Mouse (Mus musculus) gastrocnemius, adult 8-10 months (tissue): ENCODE data around the gene Sec1. TPM values are rescaled to one million over a fixed set of nuclear protein-coding genes. Genes with fewer than 3 reads are reported as not detected.
A peak's percentile ranks its signal among the peaks of the same experiment; 100 is the strongest.

ENCODE experiments used
- DNase-seq, 2 experiments: peaks; one replicate each; pipeline ENCODE4 v3.0.0; 2022; ENCODE audit warnings: low spot score in 2 of 2
- total RNA-seq, 4 experiments: library from RNA; stranded (reverse); gene quantifications; 2 replicates each; pipeline ENCODE4 v1.2.4; 2022

The Sec1 gene
- total RNA-seq, 4 experiments from 2014 or later: 0.12 to 0.18 (median 0.16) TPM; not detected in 1

DNA sequence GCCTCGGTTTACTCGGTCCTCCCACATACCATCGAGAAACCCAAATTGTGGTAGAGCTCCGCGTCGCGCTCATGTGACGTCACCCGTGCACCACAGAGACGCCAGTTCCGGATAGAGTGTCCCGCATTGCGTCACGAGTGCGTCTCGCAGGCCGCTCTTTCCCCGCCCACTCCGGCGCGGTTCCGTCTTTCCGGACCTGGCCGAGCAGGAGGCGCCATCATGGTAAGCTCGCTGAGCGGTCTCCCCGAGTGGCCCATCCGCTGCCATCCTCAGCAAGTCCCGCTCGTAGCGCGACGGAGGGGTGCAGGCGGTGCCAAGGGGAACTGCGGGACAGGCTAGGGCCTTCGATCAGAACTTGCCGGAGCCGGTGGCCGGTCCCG is 23.7 kb upstream of the Sec1 start, which contains the start of gene Sphk2:
Gene Sphk2, minus strand, starts transcription at position 85 of the 380 bp plus-strand sequence.
- DNase-seq: peak; percentile 97 to 98

DNA sequence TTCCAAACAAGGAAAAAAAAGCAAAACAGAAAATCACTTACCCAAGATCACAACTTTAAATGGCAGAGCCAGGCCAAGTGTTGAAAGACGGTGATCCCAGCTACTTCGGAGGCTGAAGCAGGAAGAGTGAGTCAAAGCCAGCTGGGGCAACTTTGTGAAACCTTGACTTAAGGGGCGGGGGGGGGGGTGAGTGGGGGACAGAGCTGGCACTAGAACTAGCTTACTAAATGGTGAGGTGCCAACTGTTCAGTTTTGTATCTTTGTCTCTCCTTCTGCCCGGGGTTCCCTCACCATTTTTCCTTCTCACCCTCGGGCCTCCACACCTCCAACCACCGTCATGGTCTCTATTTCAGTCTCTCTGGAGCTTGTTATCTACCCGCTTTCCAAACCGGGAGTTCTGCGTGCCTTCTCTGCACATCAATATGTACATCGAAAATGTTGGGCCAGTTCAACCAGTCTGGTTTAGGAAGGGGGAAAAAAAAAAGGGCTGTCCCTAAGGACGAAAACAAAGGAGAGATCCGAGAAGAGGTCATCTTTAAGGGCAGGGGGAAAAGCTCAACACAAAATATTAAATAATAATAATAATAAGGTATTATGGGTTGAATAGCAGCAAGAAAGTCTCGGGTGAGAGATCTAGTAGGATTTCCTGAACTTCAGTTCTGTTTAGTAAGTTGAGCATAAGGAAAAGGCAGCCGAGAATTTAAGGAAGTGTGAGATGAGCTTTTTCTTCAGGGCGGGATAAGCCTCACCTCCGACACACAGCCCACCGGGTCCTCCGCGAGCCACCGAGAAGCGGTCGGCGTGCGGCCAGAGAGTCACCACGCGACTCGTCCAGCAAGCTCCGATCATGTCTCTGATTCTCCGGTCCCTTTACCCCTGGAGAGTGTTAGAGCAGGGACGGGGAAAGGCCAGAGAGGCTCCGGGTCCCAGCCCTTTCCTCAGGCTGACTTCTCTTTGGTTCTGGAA is 23.0 kb upstream of the Sec1 start:
- no peak for DNase-seq

DNA sequence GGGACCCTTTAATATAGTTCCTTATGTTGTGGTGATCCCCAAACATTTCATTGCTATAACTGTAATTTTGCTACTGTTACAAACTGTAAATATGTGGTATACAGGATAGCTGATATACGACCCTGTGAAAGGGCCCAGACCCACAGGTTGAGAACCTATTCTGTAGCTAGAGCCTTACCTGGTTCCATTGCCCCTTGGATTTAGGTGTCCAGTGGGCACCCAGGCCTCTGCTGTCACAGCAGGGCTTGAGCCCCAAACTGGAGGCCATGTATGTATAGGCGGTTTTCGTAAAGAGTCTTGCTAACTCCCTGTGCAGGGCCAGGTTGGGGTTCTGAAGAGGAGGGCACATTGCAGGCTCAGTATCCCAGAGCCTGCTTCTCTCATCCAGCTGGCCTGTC is 22.3 kb upstream of the Sec1 start:
- DNase-seq: no peak

DNA sequence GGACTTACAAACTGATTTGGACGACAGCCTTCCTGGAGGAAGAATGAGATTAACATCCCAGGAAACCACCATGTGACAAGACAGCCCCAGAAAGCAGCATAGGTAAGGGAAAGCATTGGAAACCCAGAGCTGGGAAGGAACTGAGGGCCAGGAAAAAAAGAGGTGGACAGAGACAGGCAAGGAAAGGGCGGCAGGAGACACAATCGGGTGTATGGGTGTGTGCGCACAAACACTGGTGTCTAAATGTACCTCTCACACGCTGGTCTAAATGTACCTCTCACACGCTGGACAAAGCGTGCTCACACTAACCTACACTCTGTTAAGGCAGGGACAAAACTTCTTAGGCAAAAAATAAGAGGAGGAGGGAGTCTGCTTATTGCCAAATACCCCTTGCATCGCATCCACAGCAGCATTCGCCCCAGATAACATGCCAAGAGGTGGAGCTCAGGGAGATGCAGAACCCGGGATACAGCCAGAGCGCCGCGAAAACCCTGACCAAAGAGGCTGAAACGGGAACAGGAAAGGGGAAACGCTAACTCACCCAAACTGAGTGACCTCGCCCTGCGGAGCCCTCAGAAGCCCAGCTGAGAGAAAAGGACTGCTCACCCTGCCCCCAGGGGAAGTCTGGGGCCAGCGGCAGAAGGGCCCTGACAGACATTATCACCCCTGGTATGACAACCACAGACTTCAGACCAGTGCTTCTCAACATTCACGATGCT is 21.7 kb upstream of the Sec1 start:
- no peak for DNase-seq

DNA sequence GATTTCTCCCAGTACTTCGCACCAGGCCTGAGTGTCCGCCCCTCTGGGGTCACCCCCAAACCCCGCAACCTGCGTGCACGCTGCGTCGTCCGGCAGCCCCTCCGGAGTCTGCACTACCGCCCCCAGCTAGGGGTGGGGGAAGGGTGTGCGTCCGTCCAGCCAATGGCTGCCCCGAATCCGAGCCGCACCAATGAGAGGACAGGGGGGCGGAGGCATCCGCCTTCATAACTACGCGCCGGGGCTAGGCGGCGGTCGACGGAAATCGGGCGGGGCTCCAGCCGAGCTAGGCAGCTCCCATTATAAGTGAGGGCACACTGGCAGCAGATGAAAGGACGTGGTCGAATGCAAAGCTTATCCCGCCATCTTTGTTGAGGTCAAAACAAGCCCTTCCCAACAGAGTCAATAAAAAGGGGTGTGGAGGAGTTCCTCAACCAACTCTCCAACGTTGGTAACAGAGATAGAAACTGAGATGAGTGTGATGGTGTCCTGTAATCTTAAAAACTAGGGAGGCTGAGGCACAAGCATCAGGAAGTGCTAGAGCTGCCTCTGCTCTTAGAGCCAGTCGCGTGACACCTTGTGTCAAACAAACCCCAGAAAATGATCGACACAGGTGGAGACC is 21.0 kb upstream of the Sec1 start, which contains the start of gene Rpl18:
Gene Rpl18, plus strand, starts transcription at position 368 of the 619 bp plus-strand sequence.
- DNase-seq: peak; percentile 94 to 98

DNA sequence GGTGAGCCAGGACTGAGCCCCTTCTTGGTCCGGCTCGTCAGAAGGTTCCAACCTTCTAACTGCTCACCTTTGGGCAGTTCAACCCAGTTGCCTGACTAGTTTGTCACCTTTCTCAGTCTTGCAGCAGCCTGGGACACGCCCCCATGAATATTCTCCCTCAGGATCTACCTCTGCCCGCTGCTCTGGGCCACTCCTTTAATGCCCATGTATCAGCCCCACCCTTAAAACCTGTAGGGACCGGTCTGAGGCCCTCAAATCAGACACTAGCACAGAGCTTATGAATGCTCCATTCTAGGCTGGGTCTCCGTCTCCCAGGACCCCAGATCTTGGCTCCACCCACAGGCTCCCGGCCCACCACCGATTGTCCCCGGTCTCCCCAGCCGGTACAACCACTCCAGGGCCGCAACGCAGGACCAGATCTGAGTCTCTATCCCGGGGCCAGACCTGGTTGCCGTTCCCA is 20.5 kb upstream of the Sec1 start:
- no peak for DNase-seq

DNA sequence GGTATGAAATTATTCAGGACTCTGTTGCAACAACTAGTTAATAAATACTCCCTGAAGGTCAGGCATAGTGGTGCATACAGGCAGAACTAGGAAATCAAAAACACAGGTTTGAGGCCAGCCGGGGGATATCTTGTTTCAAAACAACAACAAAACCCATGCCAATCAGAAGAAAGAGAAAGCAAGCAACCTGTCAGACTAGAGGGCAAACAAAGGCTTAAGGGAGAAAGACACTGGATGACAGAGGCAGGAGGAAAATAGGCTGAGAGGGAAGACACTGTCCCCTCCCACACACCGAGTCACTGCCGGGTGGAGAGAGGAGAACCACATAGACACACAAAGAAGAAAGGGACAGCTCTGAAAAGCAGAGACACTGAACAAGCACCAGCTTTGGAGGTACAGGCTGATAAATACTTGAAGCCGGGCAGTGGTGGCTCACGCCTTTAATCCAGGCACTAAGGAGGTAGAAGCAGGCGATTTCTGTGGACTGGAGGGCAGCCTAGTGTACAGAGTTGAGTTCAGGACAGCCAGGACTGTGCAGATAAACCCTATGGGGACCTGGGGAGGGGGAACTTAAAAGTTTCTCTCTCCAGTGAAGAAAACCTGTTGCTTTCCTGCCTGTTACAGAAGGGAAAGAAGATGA is 19.8 kb upstream of the Sec1 start:
- no peak for DNase-seq

DNA sequence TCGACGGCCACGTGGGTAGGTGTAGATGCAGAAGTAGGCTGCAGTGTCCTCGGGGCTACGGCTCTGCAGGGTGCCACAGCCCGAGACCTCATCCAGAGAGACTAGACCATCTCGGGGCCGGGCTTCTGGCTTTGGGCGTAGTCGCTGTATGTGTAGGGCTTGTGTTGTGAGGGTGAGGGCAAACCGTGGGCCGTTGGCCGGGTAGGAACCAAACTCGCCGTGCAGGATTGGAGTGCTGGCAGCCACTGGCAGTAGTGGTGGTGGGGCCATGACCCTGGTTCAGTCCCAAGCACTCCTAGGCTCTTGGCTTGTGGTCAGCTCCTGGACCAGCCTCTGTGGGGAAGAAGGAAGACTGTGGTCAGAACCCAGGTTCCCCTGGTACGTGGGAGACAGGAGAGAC is 19.2 kb upstream of the Sec1 start:
- DNase-seq: no peak

DNA sequence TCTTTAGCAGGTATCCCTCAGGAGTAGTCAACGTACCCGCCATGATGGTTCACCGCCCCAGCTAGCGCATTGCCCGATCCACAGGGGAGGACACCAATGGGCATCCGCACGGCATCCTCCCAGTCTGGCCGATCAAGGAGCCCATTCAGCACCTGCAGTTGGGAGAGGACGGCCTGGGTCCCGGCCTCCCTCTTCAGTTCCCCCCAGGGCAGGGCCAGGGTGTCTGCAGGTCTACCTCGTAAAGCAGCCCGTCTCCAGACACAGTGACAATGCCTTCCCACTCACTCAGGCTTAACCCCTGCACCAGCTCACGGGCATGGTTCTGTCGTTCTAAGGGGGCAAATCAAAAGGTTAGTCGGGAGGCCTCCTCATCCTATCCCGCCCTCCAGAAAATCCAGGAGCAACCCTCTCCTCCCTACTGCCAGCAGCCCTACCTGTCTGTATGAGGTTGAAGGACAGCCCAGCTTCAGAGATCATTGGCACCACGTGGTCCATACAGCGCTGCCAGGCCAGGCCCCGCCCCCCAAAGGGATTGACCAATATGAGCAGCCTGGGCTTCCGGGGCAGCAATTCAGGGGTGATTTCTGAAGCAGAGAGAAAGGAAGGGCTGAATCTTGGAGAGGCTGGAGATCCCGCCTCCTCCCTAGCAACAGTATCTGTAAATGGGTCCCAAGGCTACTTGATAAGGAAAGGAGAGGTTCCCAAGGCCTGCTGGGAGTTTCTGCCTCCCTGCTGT is 18.0 kb upstream of the Sec1 start:
- peak; percentile 71 to 78 for DNase-seq

DNA sequence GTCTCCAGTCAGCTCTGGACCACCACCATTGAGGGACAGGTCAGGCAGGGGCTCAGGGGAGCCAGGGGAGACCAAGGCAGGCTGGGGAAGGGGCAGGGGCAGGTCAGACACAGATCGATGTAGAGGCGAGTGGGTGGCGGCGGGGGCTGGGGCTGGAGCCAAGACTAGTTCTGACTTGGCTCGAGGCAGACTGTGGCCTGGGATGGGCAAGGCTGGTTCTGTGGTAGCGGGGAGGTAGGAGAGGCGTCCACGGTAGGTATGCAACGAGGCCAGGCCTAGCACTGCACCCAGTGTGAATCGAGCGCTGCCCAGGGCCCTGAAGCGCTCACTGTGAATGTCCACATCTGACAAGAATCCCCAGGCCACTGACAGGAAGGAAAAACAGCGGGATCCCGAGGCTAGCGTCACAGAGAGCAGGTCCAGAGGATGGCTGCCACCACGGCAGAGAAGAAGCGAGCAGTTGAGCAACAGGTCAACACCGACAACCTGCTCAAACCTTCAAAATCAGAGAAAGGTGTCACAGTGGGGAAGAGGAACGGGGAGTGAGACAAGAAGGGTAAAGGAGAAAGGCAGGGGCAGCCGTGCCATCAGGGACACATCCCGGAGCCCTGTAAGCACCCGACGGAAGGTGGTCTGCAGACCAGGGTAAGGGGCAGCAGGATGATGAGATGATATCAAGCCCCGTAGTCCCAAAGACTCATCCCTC is 17.3 kb upstream of the Sec1 start:
- DNase-seq: no peak

DNA sequence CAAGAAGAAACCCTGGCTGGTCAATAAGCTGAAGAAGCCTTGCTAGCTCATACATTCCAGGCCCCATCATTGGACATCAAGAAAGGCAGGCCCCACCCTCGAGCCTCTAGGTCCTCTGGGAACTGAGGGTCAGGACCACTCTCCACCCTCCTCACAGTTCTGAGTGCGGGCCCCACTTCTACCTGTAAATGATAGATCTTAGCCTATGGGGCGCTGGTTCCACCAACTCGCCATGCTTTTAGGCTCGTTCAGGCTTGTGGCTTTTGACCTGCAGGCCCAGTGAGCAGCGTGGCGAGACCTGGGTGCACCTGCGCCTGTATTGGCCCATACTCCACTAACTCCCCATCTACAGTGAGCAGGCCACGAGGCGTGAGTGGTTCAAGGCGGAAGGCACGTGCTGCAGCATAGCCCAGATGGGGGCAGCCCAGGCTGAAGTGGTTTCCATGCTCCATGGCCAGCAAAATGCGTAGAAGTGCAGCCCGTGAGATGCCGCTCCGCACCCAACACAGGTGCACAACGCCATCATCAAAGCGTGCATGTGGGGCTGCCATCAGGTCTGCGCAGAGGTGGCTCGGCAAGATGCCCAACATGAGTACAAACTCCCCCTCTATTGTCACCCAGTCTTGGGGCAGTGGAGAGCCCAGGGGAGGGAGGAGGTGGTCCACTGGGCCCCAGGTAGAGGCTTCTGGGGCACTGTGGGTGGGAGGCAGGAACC is 16.4 kb upstream of the Sec1 start:
- peak in 1 of 2 experiments; percentile 44 for DNase-seq

DNA sequence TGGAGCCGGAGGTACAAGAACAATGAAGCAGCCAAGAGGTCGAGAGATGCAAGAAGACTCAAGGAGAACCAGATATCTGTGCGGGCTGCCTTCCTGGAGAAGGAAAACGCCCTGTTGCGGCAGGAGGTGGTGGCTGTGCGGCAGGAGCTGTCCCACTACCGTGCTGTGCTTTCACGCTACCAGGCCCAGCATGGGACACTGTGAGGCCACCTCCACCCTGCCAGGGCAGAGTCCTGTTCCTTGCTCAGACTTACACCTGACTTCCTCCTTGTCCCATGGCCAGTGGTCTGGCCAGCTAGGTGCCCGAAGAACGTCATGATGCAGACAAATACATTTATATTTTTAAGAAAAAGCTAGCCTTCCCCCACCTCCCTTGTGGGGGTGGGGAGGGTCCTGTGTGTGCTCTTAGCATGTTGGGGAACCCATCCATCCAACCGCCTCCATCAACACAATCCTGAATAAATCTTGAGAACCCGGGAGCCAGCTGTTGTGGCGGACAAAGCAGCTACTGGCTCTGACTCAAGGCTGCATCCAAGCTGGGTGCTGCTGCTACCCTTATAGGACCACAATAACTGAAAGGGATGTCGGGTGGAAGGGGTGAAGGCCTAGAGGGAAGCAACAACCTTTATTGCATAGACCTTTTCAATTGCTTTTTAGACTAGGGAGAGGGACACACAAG is 15.6 kb upstream of the Sec1 start:
- no peak for DNase-seq

DNA sequence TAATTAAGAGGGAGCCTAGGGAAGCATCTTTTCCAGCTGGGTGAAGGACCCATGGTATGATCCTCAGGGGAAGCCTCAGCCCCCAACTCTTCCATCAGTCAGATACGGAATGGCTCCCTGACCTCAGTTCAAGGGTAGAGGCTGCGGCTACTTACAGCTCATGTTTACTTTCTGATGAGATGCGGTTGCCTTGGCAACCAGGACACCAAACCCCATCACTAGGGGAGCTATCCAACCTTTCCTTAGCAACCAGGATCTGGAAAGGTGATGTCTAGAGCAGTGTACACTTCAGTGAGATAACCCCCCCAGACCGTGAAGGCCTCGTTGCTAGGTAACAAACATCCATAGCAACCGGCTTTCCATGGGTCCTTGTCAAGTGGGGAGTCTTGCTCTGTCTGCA is 14.8 kb upstream of the Sec1 start:
- no peak for DNase-seq

DNA sequence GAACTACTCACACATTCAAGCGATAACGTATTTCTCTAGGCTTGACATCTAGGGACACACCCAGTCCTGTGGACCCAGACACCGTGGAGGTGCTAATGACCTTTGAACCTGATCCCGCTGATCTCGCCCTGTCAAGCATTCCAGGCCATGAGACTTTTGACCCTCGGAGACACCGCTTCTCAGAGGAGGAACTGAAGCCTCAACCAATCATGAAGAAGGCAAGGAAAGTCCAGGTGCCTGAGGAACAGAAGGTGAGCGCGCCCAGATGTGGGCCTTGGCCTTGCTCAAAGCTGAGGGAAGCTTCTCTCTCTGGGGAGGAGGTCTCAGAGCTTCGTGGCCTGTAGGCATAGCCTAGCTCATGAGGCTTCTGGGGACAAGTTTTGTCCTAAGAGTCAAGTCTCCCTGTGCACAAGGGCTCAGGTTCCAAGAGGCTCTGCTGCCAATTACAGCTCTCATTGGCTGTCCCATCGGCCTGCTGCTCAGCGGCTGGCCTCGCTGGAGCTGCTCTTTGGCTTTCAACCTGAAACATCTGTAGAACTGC is 14.1 kb upstream of the Sec1 start:
- DNase-seq: peak; percentile 58 to 67

DNA sequence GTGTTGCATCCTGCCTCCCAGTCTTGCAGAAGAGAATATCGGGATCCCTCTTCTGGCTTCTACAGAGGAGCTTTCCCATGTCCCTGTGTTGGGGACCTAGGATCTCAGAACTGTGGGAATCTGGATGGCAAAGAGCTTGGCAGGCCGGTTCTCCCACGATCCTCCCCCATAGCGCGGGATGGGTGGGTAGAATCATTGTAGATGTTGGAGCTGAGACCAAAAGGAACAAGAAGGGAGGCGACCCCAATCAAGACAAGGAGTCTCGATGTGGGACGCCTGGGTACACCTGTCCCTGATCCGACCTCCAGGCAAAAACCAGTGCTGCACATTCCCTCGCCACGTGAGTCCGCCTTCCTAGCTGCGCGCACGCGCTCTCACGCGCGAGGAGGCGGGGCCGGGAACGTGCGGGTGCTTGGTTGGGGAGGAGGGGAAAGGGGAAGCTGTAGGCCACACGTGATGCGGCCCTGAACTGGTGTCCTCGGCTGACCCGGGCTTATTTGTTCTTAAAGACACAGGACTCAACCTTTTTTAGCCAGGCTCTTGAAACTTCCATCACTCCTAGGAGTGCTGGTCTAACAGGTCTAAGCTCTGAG is 13.3 kb upstream of the Sec1 start:
- peak; percentile 97 to 98 for DNase-seq

DNA sequence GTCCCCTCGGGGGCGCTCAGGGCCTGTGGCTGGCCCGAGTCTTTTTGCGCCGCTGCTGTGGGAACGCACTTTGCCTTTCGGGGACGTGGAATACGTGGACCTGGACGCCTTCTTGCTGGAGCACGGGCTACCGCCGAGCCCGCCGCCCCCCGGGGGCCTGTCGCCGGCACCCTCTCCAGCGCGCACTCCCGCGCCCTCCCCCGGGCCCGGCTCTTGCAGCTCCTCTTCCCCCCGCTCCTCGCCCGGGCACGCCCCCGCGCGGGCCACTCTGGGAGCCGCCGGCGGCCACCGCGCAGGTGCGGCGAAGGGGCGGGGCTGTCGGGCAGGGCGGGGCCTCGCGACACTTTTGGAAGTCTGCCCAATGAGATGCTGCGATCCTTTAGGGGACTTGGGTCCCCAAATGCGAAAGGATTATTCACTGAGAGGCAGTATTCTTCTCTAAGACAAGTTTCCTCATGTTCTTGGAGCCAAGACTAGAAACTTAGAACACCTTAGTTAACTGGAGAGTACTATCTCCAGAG is 12.6 kb upstream of the Sec1 start:
- peak; percentile 90 to 92 for DNase-seq

DNA sequence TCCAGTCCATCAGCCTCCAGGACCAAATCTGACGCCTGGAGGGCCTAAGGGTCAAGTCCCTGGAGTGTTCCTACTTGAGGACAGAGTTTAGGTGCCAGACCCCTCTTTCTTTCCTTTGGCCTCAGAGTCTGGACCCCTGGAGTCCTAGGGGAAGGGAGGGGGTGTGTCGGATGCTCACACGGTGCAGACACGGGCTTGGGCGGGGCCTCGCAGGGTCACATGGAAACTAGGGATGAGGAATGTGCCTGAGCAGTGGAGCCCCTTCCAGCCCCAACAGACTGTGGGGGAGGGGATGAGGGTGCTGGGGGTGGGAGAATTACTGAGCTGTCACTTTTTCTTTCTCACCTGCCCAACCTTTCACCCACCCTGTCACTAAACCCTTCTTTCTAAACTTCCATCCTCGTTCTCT is 11.7 kb upstream of the Sec1 start:
- peak; percentile 95 for DNase-seq

DNA sequence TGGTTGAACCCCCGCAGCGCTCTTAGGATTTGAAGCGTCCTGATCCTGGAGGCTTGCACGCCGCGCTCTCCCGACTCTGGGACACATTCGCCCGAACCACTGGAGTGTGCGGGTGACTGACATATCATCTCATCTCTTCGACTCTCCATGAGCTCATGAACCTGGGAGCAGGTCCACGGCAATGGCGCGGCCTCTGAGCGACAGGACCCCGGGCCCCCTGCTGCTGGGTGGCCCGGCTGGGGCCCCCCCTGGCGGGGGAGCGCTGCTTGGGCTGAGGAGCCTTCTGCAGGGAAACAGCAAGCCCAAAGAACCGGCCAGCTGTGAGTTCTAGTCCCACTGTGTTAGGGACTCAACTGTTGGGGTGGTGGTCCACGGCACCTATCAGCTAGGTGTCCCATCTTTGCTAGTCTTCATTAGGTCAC is 11.3 kb upstream of the Sec1 start:
- peak in 1 of 2 experiments; percentile 39 for DNase-seq
